Mouse (Mus musculus): ENCODE measurements around the gene Mum1. TPM values are rescaled to one million over a fixed set of nuclear protein-coding genes. Genes with fewer than 3 reads are reported as not detected.

The Mum1 gene
- polyA plus RNA-seq (2014; fragmentation: Nextera tagmentation; extraction: Ambion mirVana) = 51.5 and 65.4 TPM in 2 replicates

DNA sequence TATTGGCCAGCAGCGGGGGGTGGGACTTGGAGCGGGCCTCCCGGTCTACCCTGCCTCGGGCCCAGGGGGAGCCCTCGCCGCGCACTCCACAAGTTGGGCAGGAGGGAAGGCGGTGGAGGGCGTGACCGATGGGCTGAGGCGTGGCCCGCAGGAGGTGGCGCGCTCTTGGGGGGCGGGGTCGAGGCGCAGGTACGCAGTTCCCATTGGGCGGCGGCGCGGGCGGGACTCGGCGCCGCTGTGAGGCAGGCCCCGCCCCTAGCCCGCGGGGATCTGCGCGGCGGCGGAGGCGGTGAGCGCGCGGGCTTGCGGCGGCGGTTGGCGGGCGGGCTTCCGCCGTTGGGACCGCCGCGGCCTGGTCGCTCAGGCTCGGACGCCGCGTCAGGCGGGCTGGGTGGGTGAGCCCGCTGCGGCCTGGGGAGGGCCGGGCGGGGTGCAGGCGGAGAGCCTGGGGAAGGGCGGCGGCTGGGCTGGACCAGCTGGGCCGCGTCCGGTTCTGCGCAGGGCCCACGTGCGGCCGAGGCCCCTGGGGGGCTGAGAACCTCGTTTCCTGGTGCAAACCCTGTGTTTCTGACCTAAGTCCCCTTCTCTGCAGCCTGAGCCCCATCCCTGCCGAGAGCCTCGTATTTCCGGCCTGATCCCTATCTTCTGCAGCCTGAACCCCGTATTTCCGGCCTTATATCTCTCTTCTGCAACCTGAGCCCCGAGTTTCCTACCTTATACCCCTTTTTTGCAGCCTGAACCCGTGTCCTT lies at the start of gene Mum1:
Gene Mum1, plus strand, starts transcription at position 19 of the 750 bp plus-strand sequence.
- Histone ChIP-seq H3K9me3 (ENCODE audit: control insufficient read depth, low read length) (no peaks in the 10 kb centered on the region), H3K9ac (replicated peaks; ENCODE audit: low read length) (peak within 1 kb of the TSS; percentile 92)
- under 1% methylated on average over 70 of the region's 75 CpGs for WGBS

DNA sequence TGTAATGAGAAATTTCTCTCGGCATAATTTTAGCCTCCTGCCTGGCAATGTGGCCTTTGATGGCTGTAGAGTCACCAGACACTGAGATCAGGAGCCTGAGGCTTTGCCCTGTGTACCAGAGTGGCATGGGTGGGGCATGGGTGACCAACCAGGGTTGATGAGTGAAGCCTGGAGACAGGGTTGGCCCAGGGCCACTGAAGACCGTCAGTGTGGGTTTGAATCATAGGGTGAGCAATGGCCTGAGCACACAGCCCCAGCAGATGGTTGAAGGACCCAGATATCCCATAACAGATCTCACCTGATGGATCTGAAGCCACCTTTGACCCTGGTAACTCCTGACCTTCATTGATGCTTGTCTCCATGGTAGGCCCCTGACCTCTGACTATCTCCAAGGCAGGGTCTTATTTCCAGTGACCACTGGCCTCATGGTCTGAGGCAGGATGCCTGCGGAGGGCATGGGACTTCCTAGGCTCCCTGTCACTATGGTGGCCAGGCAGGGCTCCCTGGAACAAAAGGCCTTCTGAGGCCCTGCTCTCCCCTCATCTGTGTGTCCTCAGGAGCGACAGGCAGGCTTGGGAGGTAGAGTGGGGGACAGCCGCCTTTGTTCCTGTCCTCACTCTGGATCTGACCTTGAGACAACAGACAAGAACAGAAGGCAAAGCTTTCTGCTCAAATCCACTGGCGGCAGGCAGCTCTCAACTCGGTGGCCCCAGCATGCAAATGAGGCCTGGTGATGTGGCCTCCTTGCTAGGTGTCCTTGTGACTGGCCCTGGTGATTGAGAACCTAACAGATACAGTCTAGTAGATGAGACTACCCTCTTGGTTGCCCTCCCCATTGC lies 48.6 kb upstream of the Mum1 start:
- H3K27me3 ChIP-seq (ENCODE audit: control insufficient read depth, insufficient read depth, low read length) = no peaks in the 10 kb centered on the region
- 27% methylated on average over 7 of the region's 7 CpGs for WGBS

More for the DNA sequence above, at the start of gene Mum1:
- ATAC-seq (ENCODE audit: low FRiP score, low TSS enrichment) (peak; percentile 95), DNase-seq (peak; percentile 97)
- Histone ChIP-seq H3K4me3 (replicated peaks; ENCODE audit: low read depth, low read length) (peak within 1 kb of the TSS; percentile 74), H3K4me1 (ENCODE audit: control insufficient read depth, insufficient read depth, low read length) (peaks cover 44% of the 10 kb centered on the region), H3K4me2 (ENCODE audit: low read length) (peak within 1 kb of the TSS; percentile 94), H3K27me3 (ENCODE audit: control insufficient read depth, insufficient read depth, low read length) (no peaks in the 10 kb centered on the region), H3K27ac (replicated peaks; ENCODE audit: low read depth, low read length) (peak within 1 kb of the TSS; percentile 97), H3K36me3 (ENCODE audit: control insufficient read depth, insufficient read depth, low read length) (peaks cover 16% of the 10 kb centered on the region)

DNA sequence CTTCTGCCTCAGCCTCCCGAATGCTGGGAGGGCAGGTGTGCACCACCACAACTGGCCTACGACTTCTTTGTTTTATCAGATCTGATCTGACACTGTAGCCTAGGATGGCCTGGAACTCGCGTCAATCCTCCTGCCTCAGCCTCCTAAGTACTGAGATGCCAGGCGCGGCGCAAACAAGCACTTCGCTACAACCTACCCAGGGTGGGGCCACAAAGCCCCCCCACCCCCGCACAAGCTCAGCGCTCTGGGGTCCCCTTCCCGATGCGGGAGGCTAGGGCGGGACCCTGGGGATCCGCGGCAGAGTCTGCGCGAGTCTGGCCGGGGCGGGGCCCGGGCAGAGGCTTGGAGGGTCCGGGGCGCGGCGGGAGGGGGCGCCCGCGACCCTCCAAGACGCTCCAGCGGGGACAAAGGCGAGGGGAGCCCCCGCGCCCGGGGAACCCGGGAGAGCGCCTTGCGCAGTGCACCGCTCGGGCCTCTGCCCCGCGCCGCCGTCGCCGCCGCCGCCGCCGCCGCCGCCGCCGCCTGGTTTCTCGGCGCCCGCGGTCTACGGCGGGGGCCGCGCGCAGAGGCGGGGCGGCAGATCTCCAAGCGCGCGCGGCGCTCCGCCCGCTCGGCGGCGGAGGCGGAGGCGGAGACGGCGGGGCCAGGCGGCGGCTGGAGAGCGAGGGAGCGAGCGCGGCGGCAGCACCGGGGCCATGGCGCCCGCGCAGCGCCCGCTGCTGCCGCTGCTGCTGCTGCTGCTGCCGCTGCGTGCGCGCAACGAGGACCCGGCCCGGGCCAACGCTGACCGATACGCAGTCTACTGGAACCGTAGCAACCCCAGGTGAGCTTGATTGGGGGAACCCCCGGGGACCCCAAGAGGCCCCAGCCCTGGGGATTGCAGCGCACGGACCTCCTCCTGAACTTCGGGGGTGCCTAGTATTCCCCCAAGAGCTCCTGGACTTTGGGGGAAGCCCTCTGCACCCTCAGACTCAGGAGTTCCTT lies 46.9 kb upstream of the Mum1 start, which contains the start of gene Efna2:
Gene Efna2, plus strand, starts transcription at position 415 of the 984 bp plus-strand sequence.
- H3K9me3 ChIP-seq (ENCODE audit: control insufficient read depth, low read length) = no peaks in the 10 kb centered on the region
- H3K36me3 ChIP-seq (ENCODE audit: control insufficient read depth, insufficient read depth, low read length) = peaks cover 13% of the 10 kb centered on the region
- peak within 1 kb of the TSS; percentile 98 for H3K9ac ChIP-seq (replicated peaks; ENCODE audit: low read length)
- peak; percentile 78 for ATAC-seq (ENCODE audit: low FRiP score, low TSS enrichment)
- WGBS = under 1% methylated on average over 102 of the region's 106 CpGs
- H3K27me3 ChIP-seq (ENCODE audit: control insufficient read depth, insufficient read depth, low read length) = no peaks in the 10 kb centered on the region
- H3K27ac ChIP-seq (replicated peaks; ENCODE audit: low read depth, low read length) = peak within 1 kb of the TSS; percentile 88
- H3K4me1 ChIP-seq (ENCODE audit: control insufficient read depth, insufficient read depth, low read length) = peaks cover 30% of the 10 kb centered on the region
- peak within 1 kb of the TSS; percentile 75 for H3K4me3 ChIP-seq (replicated peaks; ENCODE audit: low read depth, low read length)
- H3K4me2 ChIP-seq (ENCODE audit: low read length) = peak within 1 kb of the TSS; percentile 68
- DNase-seq = peak; percentile 90

More for the DNA sequence above, 48.6 kb upstream of the Mum1 start:
- no peak for ATAC-seq (ENCODE audit: low FRiP score, low TSS enrichment)
- no peak for DNase-seq
- peaks cover 30% of the 10 kb centered on the region for H3K4me1 ChIP-seq (ENCODE audit: control insufficient read depth, insufficient read depth, low read length)
- H3K36me3 ChIP-seq (ENCODE audit: control insufficient read depth, insufficient read depth, low read length) = peaks cover 5% of the 10 kb centered on the region; the same call in 1 of the 2 replicates
- H3K9ac ChIP-seq (replicated peaks; ENCODE audit: low read length) = no peak overlapping the region
- no peaks in the 10 kb centered on the region for H3K9me3 ChIP-seq (ENCODE audit: control insufficient read depth, low read length)
- peak overlapping the region; percentile 45; the same call in 1 of the 2 replicates for H3K27ac ChIP-seq (replicated peaks; ENCODE audit: low read depth, low read length)
- H3K4me2 ChIP-seq (ENCODE audit: low read length) = no peak overlapping the region
- no peak overlapping the region for H3K4me3 ChIP-seq (replicated peaks; ENCODE audit: low read depth, low read length)

DNA sequence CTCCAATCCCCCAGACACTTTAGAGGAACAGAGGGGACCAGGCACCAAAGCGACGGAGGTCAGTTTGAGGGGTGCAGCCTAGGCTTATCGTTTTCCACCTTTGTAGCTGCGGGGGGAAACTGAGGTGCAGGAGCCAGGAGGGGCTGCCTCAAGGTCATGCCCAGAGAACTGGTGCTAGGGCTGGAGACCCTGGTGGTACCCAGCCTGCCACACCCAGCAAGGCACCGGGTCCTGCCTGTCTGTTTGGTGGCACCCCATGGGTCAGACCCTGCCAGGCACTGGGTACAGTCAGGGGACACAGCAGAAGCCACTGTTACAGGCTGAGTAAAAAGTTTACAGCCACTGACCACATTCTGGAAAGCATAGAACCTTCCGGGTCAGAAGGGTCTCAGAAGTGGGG lies 45.9 kb upstream of the Mum1 start:
- peak overlapping the region; percentile 75 for H3K4me3 ChIP-seq (replicated peaks; ENCODE audit: low read depth, low read length)
- ATAC-seq (ENCODE audit: low FRiP score, low TSS enrichment) = no peak
- H3K9me3 ChIP-seq (ENCODE audit: control insufficient read depth, low read length) = no peaks in the 10 kb centered on the region
- H3K36me3 ChIP-seq (ENCODE audit: control insufficient read depth, insufficient read depth, low read length) = peaks cover 13% of the 10 kb centered on the region
- WGBS = 16% methylated on average over 6 of the region's 6 CpGs
- H3K4me2 ChIP-seq (ENCODE audit: low read length) = peak overlapping the region; percentile 68
- peak overlapping the region; percentile 98 for H3K9ac ChIP-seq (replicated peaks; ENCODE audit: low read length)
- peaks cover 30% of the 10 kb centered on the region for H3K4me1 ChIP-seq (ENCODE audit: control insufficient read depth, insufficient read depth, low read length)
- H3K27me3 ChIP-seq (ENCODE audit: control insufficient read depth, insufficient read depth, low read length) = no peaks in the 10 kb centered on the region
- peak overlapping the region; percentile 88 for H3K27ac ChIP-seq (replicated peaks; ENCODE audit: low read depth, low read length)
- no peak for DNase-seq

DNA sequence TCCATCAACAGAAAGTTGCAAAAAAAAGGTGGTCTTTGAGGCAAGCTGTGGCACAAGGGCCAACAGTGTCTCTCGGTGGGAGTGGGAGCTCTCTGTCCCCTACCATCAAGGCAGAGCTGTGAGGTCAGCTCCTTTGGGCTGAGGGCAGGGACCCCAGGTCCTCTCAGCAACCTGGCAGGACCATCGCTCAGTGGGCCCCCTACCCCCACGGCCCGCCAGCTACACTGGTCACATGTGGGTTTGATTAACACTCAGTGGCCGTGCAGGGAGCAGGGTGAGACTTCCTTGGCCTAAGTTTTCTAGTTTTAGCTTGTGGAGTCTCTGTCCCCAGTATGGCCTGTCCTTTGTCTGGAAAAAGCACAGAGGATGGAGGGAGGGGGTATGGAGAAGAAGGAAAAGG lies 45.4 kb upstream of the Mum1 start:
- Histone ChIP-seq H3K9ac (replicated peaks; ENCODE audit: low read length) (peak overlapping the region; percentile 98), H3K27ac (replicated peaks; ENCODE audit: low read depth, low read length) (peak overlapping the region; percentile 88), H3K4me2 (ENCODE audit: low read length) (peak overlapping the region; percentile 68), H3K4me1 (ENCODE audit: control insufficient read depth, insufficient read depth, low read length) (peaks cover 30% of the 10 kb centered on the region), H3K27me3 (ENCODE audit: control insufficient read depth, insufficient read depth, low read length) (no peaks in the 10 kb centered on the region), H3K4me3 (replicated peaks; ENCODE audit: low read depth, low read length) (peak overlapping the region; percentile 75), H3K36me3 (ENCODE audit: control insufficient read depth, insufficient read depth, low read length) (peaks cover 13% of the 10 kb centered on the region), H3K9me3 (ENCODE audit: control insufficient read depth, low read length) (no peaks in the 10 kb centered on the region)
- DNase-seq = no peak
- no peak for ATAC-seq (ENCODE audit: low FRiP score, low TSS enrichment)
- 11% methylated on average over 5 of the region's 5 CpGs for WGBS

DNA sequence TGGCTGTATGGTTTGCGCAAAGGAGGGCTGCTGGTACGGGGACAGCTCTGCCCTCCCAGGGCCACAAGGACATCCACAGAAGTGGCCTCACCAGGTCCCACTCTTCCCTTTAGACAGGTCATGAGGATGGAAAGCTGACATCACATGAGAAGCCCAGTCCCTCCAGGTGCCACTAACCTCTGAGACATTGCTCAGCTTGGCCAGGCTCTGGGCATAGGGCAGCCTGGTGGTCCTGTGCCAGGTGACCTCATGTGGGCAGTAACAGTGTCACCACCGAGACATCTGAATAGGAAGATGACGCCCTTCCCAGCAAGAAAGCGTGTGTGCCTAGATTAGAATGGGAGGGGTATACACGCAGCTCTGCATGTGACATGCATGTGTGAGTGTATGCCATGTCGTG lies 43.7 kb upstream of the Mum1 start:
- Histone ChIP-seq H3K4me1 (ENCODE audit: control insufficient read depth, insufficient read depth, low read length) (peaks cover 27% of the 10 kb centered on the region), H3K27ac (replicated peaks; ENCODE audit: low read depth, low read length) (peak overlapping the region; percentile 88; the same call in 1 of the 2 replicates), H3K4me2 (ENCODE audit: low read length) (peak overlapping the region; percentile 68), H3K9me3 (ENCODE audit: control insufficient read depth, low read length) (no peaks in the 10 kb centered on the region), H3K9ac (replicated peaks; ENCODE audit: low read length) (peak overlapping the region; percentile 29; the same call in 1 of the 2 replicates), H3K27me3 (ENCODE audit: control insufficient read depth, insufficient read depth, low read length) (no peaks in the 10 kb centered on the region), H3K36me3 (ENCODE audit: control insufficient read depth, insufficient read depth, low read length) (peaks cover 23% of the 10 kb centered on the region), H3K4me3 (replicated peaks; ENCODE audit: low read depth, low read length) (peak overlapping the region; percentile 75)
- ATAC-seq (ENCODE audit: low FRiP score, low TSS enrichment) (no peak), DNase-seq (no peak)
- WGBS = 61% methylated on average over 7 of the region's 7 CpGs

DNA sequence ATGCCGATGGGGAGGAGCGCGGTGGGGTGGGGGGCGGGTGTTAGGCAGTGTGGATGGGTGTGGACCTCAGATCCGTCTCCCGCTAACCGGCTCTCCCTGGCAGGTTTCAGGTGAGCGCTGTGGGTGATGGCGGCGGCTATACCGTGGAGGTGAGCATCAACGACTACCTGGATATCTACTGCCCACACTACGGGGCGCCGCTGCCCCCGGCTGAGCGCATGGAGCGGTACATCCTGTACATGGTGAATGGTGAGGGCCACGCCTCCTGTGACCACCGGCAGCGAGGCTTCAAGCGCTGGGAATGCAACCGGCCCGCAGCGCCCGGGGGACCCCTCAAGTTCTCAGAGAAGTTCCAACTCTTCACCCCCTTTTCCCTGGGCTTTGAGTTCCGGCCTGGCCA lies 39.6 kb upstream of the Mum1 start:
- peak overlapping the region; percentile 55 for H3K27ac ChIP-seq (replicated peaks; ENCODE audit: low read depth, low read length)
- WGBS = 37% methylated on average over 27 of the region's 27 CpGs

DNA sequence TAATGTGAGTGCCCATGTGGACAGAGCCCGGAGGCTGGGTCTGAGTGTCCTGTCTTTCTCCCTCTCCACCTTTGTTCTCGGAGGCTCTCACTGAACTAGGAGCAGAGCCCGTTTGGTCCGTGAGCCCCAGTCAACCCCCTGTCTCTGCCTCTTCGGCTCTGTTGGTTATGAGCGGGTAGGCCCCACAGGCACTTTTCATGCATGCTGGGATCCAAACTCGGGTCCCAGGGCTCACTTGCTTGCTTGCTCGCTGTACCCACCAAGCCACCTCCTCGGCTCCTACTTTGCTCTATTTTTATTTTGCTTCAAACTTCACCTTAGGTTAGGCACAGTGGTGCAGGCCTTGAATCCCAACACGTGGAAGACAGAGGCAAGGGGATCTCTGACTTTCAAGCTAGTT lies 38.5 kb upstream of the Mum1 start:
- H3K27ac ChIP-seq (replicated peaks; ENCODE audit: low read depth, low read length) = peak overlapping the region; percentile 46
- WGBS = 51% methylated on average over 10 of the region's 10 CpGs
- H3K9ac ChIP-seq (replicated peaks; ENCODE audit: low read length) = no peak overlapping the region
- no peak overlapping the region for H3K4me3 ChIP-seq (replicated peaks; ENCODE audit: low read depth, low read length)
- peaks cover 39% of the 10 kb centered on the region for H3K36me3 ChIP-seq (ENCODE audit: control insufficient read depth, insufficient read depth, low read length)
- peaks cover 26% of the 10 kb centered on the region for H3K4me1 ChIP-seq (ENCODE audit: control insufficient read depth, insufficient read depth, low read length)
- DNase-seq = no peak
- ATAC-seq (ENCODE audit: low FRiP score, low TSS enrichment) = no peak
- H3K9me3 ChIP-seq (ENCODE audit: control insufficient read depth, low read length) = no peaks in the 10 kb centered on the region
- peak overlapping the region; percentile 1; the same call in 1 of the 2 replicates for H3K4me2 ChIP-seq (ENCODE audit: low read length)
- H3K27me3 ChIP-seq (ENCODE audit: control insufficient read depth, insufficient read depth, low read length) = no peaks in the 10 kb centered on the region

More for the DNA sequence above, 39.6 kb upstream of the Mum1 start:
- no peaks in the 10 kb centered on the region for H3K27me3 ChIP-seq (ENCODE audit: control insufficient read depth, insufficient read depth, low read length)
- no peaks in the 10 kb centered on the region for H3K9me3 ChIP-seq (ENCODE audit: control insufficient read depth, low read length)
- H3K4me2 ChIP-seq (ENCODE audit: low read length) = peak overlapping the region; percentile 26
- peaks cover 42% of the 10 kb centered on the region for H3K36me3 ChIP-seq (ENCODE audit: control insufficient read depth, insufficient read depth, low read length)
- peaks cover 32% of the 10 kb centered on the region for H3K4me1 ChIP-seq (ENCODE audit: control insufficient read depth, insufficient read depth, low read length)
- ATAC-seq (ENCODE audit: low FRiP score, low TSS enrichment) (no peak), DNase-seq (no peak)
- H3K9ac ChIP-seq (replicated peaks; ENCODE audit: low read length) = no peak overlapping the region; the same call in 1 of the 2 replicates
- H3K4me3 ChIP-seq (replicated peaks; ENCODE audit: low read depth, low read length) = no peak overlapping the region

Measured in midbrain, embryonic 14.5 days (tissue).